Mouse (Mus musculus) layer of hippocampus, adult 6 months (tissue): ENCODE data around the gene Eps8l2. TPM values are rescaled to one million over a fixed set of nuclear protein-coding genes. Genes with fewer than 3 reads are reported as not detected.

Experiments used
- long read RNA-seq, 2 experiments: library from polyadenylated mRNA; unstranded; transcript quantifications; one replicate each; pipeline ENCODE4 v2.0.0; 2019 to 2020
- polyA plus RNA-seq: library from polyadenylated mRNA; unstranded; fragments of <200 nt; fragmentation: Nextera tagmentation; gene quantifications from 2 replicates; pipeline ENCODE4 v1.2.3, GENCODE M21; 2021

The Eps8l2 gene
- 2.8 and 5.0 TPM in 2 replicates for polyA plus RNA-seq
- long read RNA-seq, experiment 1, partial matches to known transcripts: 1 of 7 reads
- long read RNA-seq, experiment 1, other reads (novel, unspliced or antisense): 3 of 7 reads
- long read RNA-seq, experiment 2, transcript Eps8l2-201 (21 exons, 3,191 nt): major isoform, 13 of 26 reads
- long read RNA-seq, experiment 2, partial matches to known transcripts: 5 of 26 reads
- long read RNA-seq, experiment 2, other reads (novel, unspliced or antisense): 6 of 26 reads

GRCm38 (mm10) chr7:141338576-141339131 lies at the start of gene Eps8l2:
Gene Eps8l2 (plus strand): TSS chr7:141338880.

DNA sequence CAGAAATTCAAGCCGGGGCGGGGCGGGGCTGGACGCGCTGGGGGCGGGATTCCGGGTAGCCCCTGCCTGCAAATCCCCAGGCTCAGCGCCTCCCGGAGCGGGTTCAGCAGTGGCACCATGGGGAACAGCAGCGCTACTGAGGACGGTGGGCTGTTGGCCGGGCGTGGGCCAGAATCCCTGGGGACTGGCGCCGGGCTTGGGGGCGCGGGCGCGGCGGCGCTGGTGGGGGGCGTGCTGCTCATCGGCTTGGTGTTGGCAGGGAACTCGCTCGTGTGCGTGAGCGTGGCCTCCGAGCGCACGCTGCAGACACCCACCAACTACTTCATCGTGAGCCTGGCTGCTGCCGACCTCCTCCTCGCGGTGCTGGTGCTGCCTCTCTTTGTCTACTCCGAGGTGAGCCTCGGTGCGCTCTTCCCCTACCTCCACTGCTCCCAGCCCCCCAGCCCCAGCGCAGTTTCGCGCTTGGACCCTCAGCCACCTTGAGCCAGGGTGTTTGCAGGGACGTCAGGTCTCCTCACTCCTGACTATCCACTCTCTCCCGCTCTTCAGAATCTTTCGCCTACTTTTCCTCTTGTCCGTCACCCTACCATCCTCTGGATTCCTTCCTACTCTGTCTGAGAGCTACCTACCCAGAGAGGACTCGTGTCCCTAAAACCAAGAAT lies 46.6 kb upstream of the Eps8l2 start, which contains the start of gene Drd4:
TSS of gene Drd4 (plus strand) at position 86 of the 662 bp plus-strand sequence.

GRCm38 (mm10) chr7:141327469-141328372 lies 11.0 kb upstream of the Eps8l2 start, which contains the start of the genes Deaf1 and Tmem80:
Gene Deaf1 (minus strand): TSS chr7:141327690.
Gene Tmem80 (plus strand): TSS chr7:141327739.

DNA sequence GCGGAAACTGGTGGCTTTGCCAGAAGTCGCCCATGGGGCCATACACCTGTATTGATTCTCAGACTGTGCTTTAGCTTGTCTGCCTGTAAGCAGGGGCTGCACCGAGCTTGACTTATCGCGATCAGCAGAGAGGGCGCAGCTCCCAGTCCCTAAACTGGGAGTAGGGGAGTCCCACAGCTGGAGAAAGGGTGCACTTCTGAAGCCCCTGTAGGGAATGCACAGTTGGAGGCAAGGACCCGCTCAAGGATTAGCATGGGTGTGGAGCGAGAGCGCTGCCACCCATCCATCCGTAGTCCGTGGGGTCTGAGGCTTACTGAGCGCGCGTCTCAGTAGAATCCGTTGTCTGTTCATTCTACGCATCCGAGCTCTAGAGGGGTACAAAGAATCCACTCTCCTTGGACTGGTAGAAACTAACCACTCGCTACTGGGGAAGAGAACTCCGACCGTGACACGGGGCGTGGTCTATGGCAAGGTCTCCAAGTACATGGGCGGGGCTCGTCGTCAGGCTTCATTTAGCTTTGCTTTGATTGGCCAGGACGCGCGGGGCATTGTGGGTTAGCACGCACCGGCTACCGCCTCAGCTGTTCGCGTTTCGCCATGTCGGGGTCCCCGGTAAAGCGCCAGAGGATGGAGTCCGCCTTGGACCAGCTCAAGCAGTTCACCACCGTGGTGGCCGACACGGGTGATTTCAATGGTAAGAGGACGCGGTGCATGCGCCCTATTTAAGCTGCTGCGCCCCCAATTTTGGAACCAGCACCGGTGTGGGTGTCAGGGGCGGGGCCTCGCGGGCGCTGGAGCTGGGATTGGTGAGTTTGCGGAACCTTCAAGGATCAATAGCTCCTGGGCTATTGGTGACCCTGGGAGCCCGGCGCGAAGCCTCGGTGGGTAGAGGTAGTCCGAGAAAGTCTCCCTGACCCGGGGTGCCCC lies 53.2 kb downstream of the Eps8l2 start, which contains the start of gene Taldo1:
TSS of gene Taldo1 (plus strand) at position 575 of the 927 bp plus-strand sequence.

Other genes starting within 250 kb of the Eps8l2 start
- 1.5 and 1.6 TPM in 2 replicates for gene Sigirr, start 238.3 kb upstream of the Eps8l2 start, polyA plus RNA-seq
- 0.04 TPM in 1 of 2 replicates, not detected in the other for gene Ano9, start 221.1 kb upstream of the Eps8l2 start, polyA plus RNA-seq
- 38.2 and 41.7 TPM in 2 replicates for gene Ptdss2, start 216.5 kb upstream of the Eps8l2 start, polyA plus RNA-seq
- gene Rnh1, start 166.0 kb upstream of the Eps8l2 start, polyA plus RNA-seq: 64.0 and 68.9 TPM in 2 replicates
- gene Hras, start 144.9 kb upstream of the Eps8l2 start, polyA plus RNA-seq: 44.0 and 48.3 TPM in 2 replicates
- gene Lrrc56, start 144.7 kb upstream of the Eps8l2 start, polyA plus RNA-seq: 3.0 and 3.7 TPM in 2 replicates
- 0.19 TPM in 1 of 2 replicates, not detected in the other for gene Lmntd2, start 124.8 kb upstream of the Eps8l2 start, polyA plus RNA-seq
- gene Rassf7, start 123.0 kb upstream of the Eps8l2 start, polyA plus RNA-seq: 2.4 and 2.5 TPM in 2 replicates
- gene Phrf1, start 110.1 kb upstream of the Eps8l2 start, polyA plus RNA-seq: 21.3 and 23.3 TPM in 2 replicates
- 2.7 TPM in 2 replicates for gene Irf7, start 72.4 kb upstream of the Eps8l2 start, polyA plus RNA-seq
- gene Cdhr5, start 62.1 kb upstream of the Eps8l2 start, polyA plus RNA-seq: 0.06 TPM in 1 of 2 replicates, not detected in the other
- 0.67 and 0.82 TPM in 2 replicates for gene Sct, start 59.7 kb upstream of the Eps8l2 start, polyA plus RNA-seq
- 0.09 and 0.15 TPM in 2 replicates for gene Drd4, start 46.9 kb upstream of the Eps8l2 start, polyA plus RNA-seq
- 65.4 and 72.8 TPM in 2 replicates for gene Deaf1, start 11.2 kb upstream of the Eps8l2 start, polyA plus RNA-seq
- 32.9 and 33.3 TPM in 2 replicates for gene Tmem80, start 11.1 kb upstream of the Eps8l2 start, polyA plus RNA-seq
- 301 and 321 TPM in 2 replicates for gene Taldo1, start 53.3 kb downstream of the Eps8l2 start, polyA plus RNA-seq
- gene Gatd1, start 75.3 kb downstream of the Eps8l2 start, polyA plus RNA-seq: 46.9 and 50.3 TPM in 2 replicates
- gene Cend1, start 90.6 kb downstream of the Eps8l2 start, polyA plus RNA-seq: 138 and 162 TPM in 2 replicates
- 111 and 136 TPM in 2 replicates for gene Slc25a22, start 99.0 kb downstream of the Eps8l2 start, polyA plus RNA-seq
- 0.33 and 0.48 TPM in 2 replicates for gene Pidd1, start 105.1 kb downstream of the Eps8l2 start, polyA plus RNA-seq
- 2,193 and 2,396 TPM in 2 replicates for gene Rplp2, start 108.5 kb downstream of the Eps8l2 start, polyA plus RNA-seq
- 14.8 and 16.6 TPM in 2 replicates for gene Pnpla2, start 116.3 kb downstream of the Eps8l2 start, polyA plus RNA-seq
- gene Cracr2b, start 122.2 kb downstream of the Eps8l2 start, polyA plus RNA-seq: 2.9 and 4.7 TPM in 2 replicates
- 34.7 and 46.2 TPM in 2 replicates for gene Cd151, start 128.5 kb downstream of the Eps8l2 start, polyA plus RNA-seq
- gene Polr2l, start 136.3 kb downstream of the Eps8l2 start, polyA plus RNA-seq: 91.9 and 96.6 TPM in 2 replicates
- 27.1 and 34.9 TPM in 2 replicates for gene Tspan4, start 136.4 kb downstream of the Eps8l2 start, polyA plus RNA-seq
- gene Chid1, start 201.0 kb downstream of the Eps8l2 start, polyA plus RNA-seq: 69.3 and 75.3 TPM in 2 replicates
- 140 and 157 TPM in 2 replicates for gene Ap2a2, start 223.3 kb downstream of the Eps8l2 start, polyA plus RNA-seq